Mouse (Mus musculus) Patski (cell line): ENCODE measurements around the gene Nek2. TPM values are rescaled to one million over a fixed set of nuclear protein-coding genes. Genes with fewer than 3 reads are reported as not detected.

Source experiments
- ATAC-seq: fragments of 100-300 bp; one replicate; pipeline ENCODE4 v1.8.0; 2021
- CTCF ChIA-PET: fragments of 350-600 bp; sonication (Branson Sonifier 250); formaldehyde crosslinking; loops from one replicate; lab custom pipeline; 2022; ENCODE audit warnings: inconsistent platforms; lab: Charles Lee
- POLR2A ChIA-PET: fragments of 350-600 bp; sonication (Branson Sonifier 250); formaldehyde crosslinking; loops from one replicate; lab custom pipeline; 2022; ENCODE audit warnings: antibody characterized with exemption, inconsistent platforms; lab: Charles Lee
- DNase-seq: peaks from one replicate; pipeline ENCODE4 v3.0.0-alpha.2; 2011; ENCODE audit warnings: low read depth, low spot score
- H3K27me3 ChIP-seq: fragments of 371-371 bp; one replicate; pipeline ENCODE4 v1.5.1; 2021
- CTCF ChIP-seq: fragments of 100-300 bp; IDR thresholded peaks from one replicate; pipeline ENCODE4 v1.5.1; 2021
- in situ Hi-C: fragments of 300-500 bp; cut with MboI; formaldehyde crosslinking; loops from 3 replicates; pipeline ENCODE4 v1.11.1; 2018; ENCODE audit warnings: low pct_unique_long_range_greater_than_20kb, mixed read lengths
- polyA plus RNA-seq: library from polyadenylated mRNA; unstranded; gene quantifications from one replicate; pipeline ENCODE4 v1.2.3, GENCODE M21; 2021

The Nek2 gene
- polyA plus RNA-seq, 1 experiment from 2014 or later, result 34.7 TPM

GRCm38 (mm10) chr1:191853442-191853841 is 32.2 kb downstream of the Nek2 start:
- CTCF ChIA-PET, result no interaction called here
- DNase-seq (no peak), ATAC-seq (no peak)
- TF ChIP-seq CTCF, result no peak
- H3K27me3 ChIP-seq, result no peaks in the 10 kb centered on the region
- POLR2A ChIA-PET, result no interaction called here
- in situ Hi-C loops, result no loop called here

DNA sequence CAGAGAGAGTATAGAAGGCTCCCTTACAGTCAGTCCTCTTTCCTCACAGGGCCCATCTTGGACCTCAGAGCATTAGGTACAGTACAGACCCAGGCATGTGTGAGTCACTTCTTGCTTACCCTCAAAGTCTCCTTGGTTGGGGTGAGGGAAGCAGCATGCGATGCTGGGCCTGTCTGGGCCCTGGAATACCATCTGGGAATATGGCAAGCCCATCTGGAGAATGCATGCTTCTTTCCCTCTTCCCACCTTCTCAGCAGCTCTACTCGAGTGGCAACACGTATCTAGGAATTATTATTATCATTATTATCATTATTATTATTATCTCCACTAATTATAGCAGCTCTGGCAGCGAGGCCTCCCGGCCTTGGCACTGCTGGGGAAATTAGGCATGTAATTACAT is 33.5 kb downstream of the Nek2 start:
- H3K27me3 ChIP-seq, result no peaks in the 10 kb centered on the region
- TF ChIP-seq CTCF, result no peak
- in situ Hi-C loops, result no loop called here
- POLR2A ChIA-PET, result no interaction called here
- no peak for ATAC-seq
- CTCF ChIA-PET, result no interaction called here
- no peak for DNase-seq

- no peaks in the 10 kb centered on the region for H3K27me3 ChIP-seq
- DNase-seq (no peak), ATAC-seq (peak; percentile 63)
- TF ChIP-seq CTCF, result no peak
- ChIA-PET CTCF (interaction anchor here (0.8 to 1.3 kb wide), 2 partner anchors 9 to 20 kb away, joined by 3 read pairs; no protein-coding TSS in a partner anchor), POLR2A (no interaction called here)
- in situ Hi-C loops, result no loop called here
Observed at GRCm38 (mm10) chr1:191855136-191855878, 34.1 kb downstream of the Nek2 start.

DNA sequence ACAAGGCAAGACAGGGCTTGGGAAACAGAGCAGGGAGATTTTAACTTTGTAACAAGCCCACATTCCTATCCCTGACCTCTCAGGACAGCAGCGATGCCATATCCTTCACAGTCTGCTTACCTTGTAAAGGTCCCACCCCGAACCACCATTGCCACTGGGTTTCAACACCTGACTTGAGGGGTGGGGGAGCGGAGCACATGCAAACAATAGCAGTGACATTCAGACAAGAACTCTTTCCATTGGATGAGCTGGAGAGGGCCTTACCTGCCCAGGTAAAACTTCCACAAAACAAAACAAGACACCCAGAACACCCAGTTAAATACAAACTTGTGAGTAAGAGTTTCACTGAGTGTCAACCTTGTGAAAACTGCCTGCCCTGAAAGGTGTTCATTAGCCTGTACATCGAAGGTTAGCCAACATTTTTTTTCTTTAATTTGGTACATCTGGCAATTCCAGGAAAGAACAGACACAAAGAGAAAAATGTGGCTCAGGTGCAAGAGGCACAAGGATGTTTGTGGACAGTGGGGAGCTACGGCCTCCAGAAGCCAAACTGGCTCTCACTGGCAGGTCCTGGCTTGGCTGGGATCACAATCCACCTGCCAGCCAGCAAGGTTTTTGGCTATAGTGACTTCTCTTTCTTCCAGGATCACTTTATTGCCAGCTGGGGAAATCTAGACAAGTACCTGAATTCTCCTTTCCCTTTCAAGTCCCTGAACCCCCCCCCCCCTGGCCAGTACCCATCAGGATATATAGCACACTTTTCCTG is 35.8 kb downstream of the Nek2 start:
- ChIA-PET CTCF (interaction anchor here (1.3 kb wide), 1 partner anchor 11 kb away, joined by 3 read pairs; no protein-coding TSS in a partner anchor), POLR2A (no interaction called here)
- H3K27me3 ChIP-seq, result no peaks in the 10 kb centered on the region
- no peak for TF ChIP-seq CTCF
- ATAC-seq, result no peak
- in situ Hi-C loops, result no loop called here
- DNase-seq, result no peak

- CTCF ChIA-PET, result no interaction called here
- H3K27me3 ChIP-seq, result no peaks in the 10 kb centered on the region
- no peak for DNase-seq
- no peak for TF ChIP-seq CTCF
- POLR2A ChIA-PET, result interaction anchor here (0.6 kb wide), 1 partner anchor 11 kb away, joined by 7 read pairs; no protein-coding TSS in a partner anchor
- no peak for ATAC-seq
- in situ Hi-C loops, result no loop called here
Observed at GRCm38 (mm10) chr1:191858136-191858535, 36.9 kb downstream of the Nek2 start.

GRCm38 (mm10) chr1:191859847-191860246 is 38.6 kb downstream of the Nek2 start:
- no peak for TF ChIP-seq CTCF
- ChIA-PET POLR2A (no interaction called here), CTCF (interaction anchor here (1.4 to 1.6 kb wide), 2 partner anchors 25 to 104 kb away, joined by 3 to 4 read pairs; no protein-coding TSS in a partner anchor)
- no peaks in the 10 kb centered on the region for H3K27me3 ChIP-seq
- ATAC-seq, result no peak
- in situ Hi-C loops, result no loop called here
- DNase-seq, result no peak

DNA sequence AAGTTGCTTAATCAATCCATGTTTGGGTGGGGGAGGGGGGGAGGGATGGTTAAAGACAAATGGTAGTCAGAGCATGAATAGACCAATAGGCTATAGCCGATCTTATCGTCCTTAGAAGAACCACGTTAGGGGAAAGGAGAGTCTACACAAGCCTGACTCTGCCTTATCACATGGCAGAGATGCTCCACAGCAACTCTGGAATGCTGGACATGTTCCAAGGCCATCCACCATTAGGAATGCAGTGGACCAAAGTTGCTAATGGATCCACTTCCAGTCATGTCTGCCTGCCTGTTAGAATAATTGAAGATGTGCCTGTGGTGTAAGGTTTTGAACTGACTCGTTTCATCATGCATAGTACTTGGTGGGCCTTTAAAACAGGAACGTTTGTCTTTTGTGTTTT is 40.0 kb downstream of the Nek2 start:
- POLR2A ChIA-PET, result interaction anchor here (0.6 to 1.6 kb wide), 3 partner anchors 17 to 42 kb away, joined by 3 read pairs; no protein-coding TSS in a partner anchor
- CTCF ChIA-PET, result interaction anchor here (0.9 to 1.6 kb wide), 4 partner anchors 12 to 103 kb away, joined by 3 to 4 read pairs (median 4); no protein-coding TSS in a partner anchor
- no peaks in the 10 kb centered on the region for H3K27me3 ChIP-seq
- DNase-seq, result peak; percentile 73
- no peak for TF ChIP-seq CTCF
- in situ Hi-C loops, result no loop called here
- ATAC-seq, result peak; percentile 82

GRCm38 (mm10) chr1:191863833-191864550 is 42.7 kb downstream of the Nek2 start:
- POLR2A ChIA-PET, result interaction anchor here (0.5 kb wide), 1 partner anchor 146 kb away, joined by 5 read pairs; the partner anchor contains the start of gene Lpgat1
- DNase-seq, result no peak
- CTCF ChIA-PET, result interaction anchor here (1.1 to 2.0 kb wide), 2 partner anchors 12 to 29 kb away, joined by 4 to 6 read pairs; no protein-coding TSS in a partner anchor
- TF ChIP-seq CTCF, result no peak
- in situ Hi-C loops, result no loop called here
- H3K27me3 ChIP-seq, result no peaks in the 10 kb centered on the region
- ATAC-seq, result no peak

DNA sequence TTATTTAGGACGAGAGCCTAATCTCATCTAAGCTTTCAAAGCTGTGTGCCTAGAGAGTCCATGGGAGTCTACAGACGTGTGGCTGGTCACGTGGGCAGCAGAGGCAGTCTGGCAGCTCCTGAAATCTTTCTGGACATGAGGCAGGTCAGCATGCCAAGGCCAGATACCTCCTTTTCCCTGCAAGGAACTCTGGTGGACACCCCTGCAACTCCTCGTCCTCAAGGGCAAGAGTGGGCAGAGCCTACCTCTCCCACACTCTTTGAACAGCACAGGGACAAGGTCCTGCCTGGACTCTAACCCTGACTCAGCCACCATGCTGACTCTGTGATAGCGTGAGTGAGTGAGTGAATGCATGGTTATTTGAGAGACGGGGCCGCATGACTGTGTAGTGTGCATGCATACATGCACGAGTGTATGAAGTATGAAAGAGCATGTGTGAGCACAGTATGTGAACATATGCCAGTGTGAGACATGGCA is 43.3 kb downstream of the Nek2 start:
- POLR2A ChIA-PET, result no interaction called here
- no peak for ATAC-seq

More for the DNA sequence above, 43.3 kb downstream of the Nek2 start:
- in situ Hi-C loops, result no loop called here
- CTCF ChIA-PET, result interaction anchor here (2.0 kb wide), 1 partner anchor 29 kb away, joined by 6 read pairs; no protein-coding TSS in a partner anchor
- no peaks in the 10 kb centered on the region for H3K27me3 ChIP-seq
- TF ChIP-seq CTCF, result no peak
- no peak for DNase-seq
